Mouse (Mus musculus) kidney, adult 2 months (tissue): ENCODE measurements around the gene Tcea2. TPM values are rescaled to one million over a fixed set of nuclear protein-coding genes. Genes with fewer than 3 reads are reported as not detected.

ENCODE experiments used
- DNase-seq: peaks from one replicate; pipeline ENCODE4 v3.0.0; 2021
- H3K27ac ChIP-seq: fragments of 200-500 bp; 2 replicates; pipeline ENCODE4 v1.5.1; 2012; ENCODE audit warnings: low read depth, low read length, control low read depth, inconsistent platforms; ENCODE audit not compliant: insufficient read depth
- H3K27me3 ChIP-seq: fragments of 200-500 bp; replicated peaks from 2 replicates; pipeline ENCODE4 v1.6.1; 2012; ENCODE audit warnings: mild to moderate bottlenecking, moderate library complexity, low read length, inconsistent platforms; ENCODE audit not compliant: control insufficient read depth, insufficient read depth
- H3K36me3 ChIP-seq: fragments of 200-500 bp; 2 replicates; pipeline ENCODE4 v1.6.1; 2012; ENCODE audit warnings: mild to moderate bottlenecking, moderate library complexity, low read length, inconsistent platforms; ENCODE audit not compliant: control insufficient read depth, insufficient read depth
- H3K4me1 ChIP-seq: fragments of 200-500 bp; 2 replicates; pipeline ENCODE4 v1.6.1; 2011; ENCODE audit warnings: low read length; ENCODE audit not compliant: control insufficient read depth, insufficient read depth
- H3K4me3 ChIP-seq: fragments of 200-500 bp; 2 replicates; pipeline ENCODE4 v1.5.1; 2011; ENCODE audit warnings: mild to moderate bottlenecking, low read depth, low read length, control low read depth; ENCODE audit not compliant: insufficient read depth
- CTCF ChIP-seq: fragments of 200-500 bp; conservative IDR thresholded peaks from 2 replicates; pipeline ENCODE4 v1.5.1; 2011; ENCODE audit warnings: low read depth, mild to moderate bottlenecking, control low read depth, low read length, moderate library complexity, mixed read lengths; ENCODE audit not compliant: insufficient read depth, insufficient read length
- POLR2A ChIP-seq: fragments of 200-500 bp; IDR thresholded peaks from one replicate; pipeline ENCODE4 v1.6.1; 2011; ENCODE audit warnings: low read depth, low read length, control low read depth
- WGBS: fragments of 180-500 bp; shearing (Covaris S2); methylation state at CpG from one replicate; pipeline ENCODE4 v1.1.7; 2018; 5-methylcytosine and 5-hydroxymethylcytosine counted together
- polyA plus RNA-seq: library from polyadenylated mRNA; depleted of rRNA; stranded (reverse); fragments of >200 nt; gene quantifications from 2 replicates; pipeline ENCODE4 v1.2.3, GENCODE M21; 2012

The Tcea2 gene
- polyA plus RNA-seq, 1 experiment = 19.2 TPM

- no peaks in the 10 kb centered on the region for H3K36me3 ChIP-seq
- no peak overlapping the region for H3K4me3 ChIP-seq
- no peaks in the 10 kb centered on the region for H3K27me3 ChIP-seq
- H3K27ac ChIP-seq = peak overlapping the region; percentile 84
- peak; percentile 79 for DNase-seq
- TF ChIP-seq CTCF (no peak), POLR2A (no peak)
- WGBS = 69% methylated on average over 3 of the region's 3 CpGs
- peaks cover 4% of the 10 kb centered on the region; the same call in 1 of the 2 replicates for H3K4me1 ChIP-seq
These were observed 17.4 kb upstream of the Tcea2 start for GRCm38 (mm10) chr2:181662620-181663297.

GRCm38 (mm10) chr2:181663298-181663630 lies 16.8 kb upstream of the Tcea2 start:
- Histone ChIP-seq H3K27ac (peak overlapping the region; percentile 84), H3K4me1 (peaks cover 4% of the 10 kb centered on the region; the same call in 1 of the 2 replicates), H3K27me3 (no peaks in the 10 kb centered on the region), H3K36me3 (no peaks in the 10 kb centered on the region), H3K4me3 (no peak overlapping the region)
- 36% methylated on average over 4 of the region's 4 CpGs for WGBS
- no peak for TF ChIP-seq CTCF
- no peak for TF ChIP-seq POLR2A
- peak; percentile 88 for DNase-seq

- H3K27ac ChIP-seq = peak overlapping the region; percentile 66; the same call in 1 of the 2 replicates
- peak; percentile 43 for DNase-seq
These were observed 9.7 kb upstream of the Tcea2 start for GRCm38 (mm10) chr2:181670285-181670912.

GRCm38 (mm10) chr2:181670913-181671311 lies 9.2 kb upstream of the Tcea2 start:
- H3K27ac ChIP-seq = peak overlapping the region; percentile 66
- TF ChIP-seq POLR2A (no peak), CTCF (no peak)
- no peaks in the 10 kb centered on the region for H3K4me1 ChIP-seq
- H3K4me3 ChIP-seq = peak overlapping the region; percentile 30
- no peaks in the 10 kb centered on the region; the same call in 1 of the 2 replicates for H3K27me3 ChIP-seq
- DNase-seq = no peak
- H3K36me3 ChIP-seq = no peaks in the 10 kb centered on the region
- under 1% methylated on average over 41 of the region's 41 CpGs for WGBS

More at GRCm38 (mm10) chr2:181670285-181670912, 9.7 kb upstream of the Tcea2 start:
- no peaks in the 10 kb centered on the region for H3K36me3 ChIP-seq
- no peaks in the 10 kb centered on the region; the same call in 1 of the 2 replicates for H3K27me3 ChIP-seq
- WGBS = 5% methylated on average over 56 of the region's 56 CpGs
- H3K4me3 ChIP-seq = peak overlapping the region; percentile 30
- no peaks in the 10 kb centered on the region for H3K4me1 ChIP-seq
- TF ChIP-seq CTCF = 0 out of 2 replicates have a peak, but pooled peaks have one; percentile 1
- TF ChIP-seq POLR2A = no peak

GRCm38 (mm10) chr2:181671326-181671725 lies 8.8 kb upstream of the Tcea2 start, which contains the start of gene Sox18:
Sox18 (minus strand) TSS chr2:181671640.
- DNase-seq = peak; percentile 85
- Histone ChIP-seq H3K4me1 (no peaks in the 10 kb centered on the region), H3K4me3 (peak within 1 kb of the TSS; percentile 34), H3K27me3 (no peaks in the 10 kb centered on the region; the same call in 1 of the 2 replicates), H3K36me3 (no peaks in the 10 kb centered on the region), H3K27ac (peak within 1 kb of the TSS; percentile 66)
- WGBS = 1% methylated on average over 43 of the region's 43 CpGs
- peak; percentile 96 for TF ChIP-seq POLR2A
- TF ChIP-seq CTCF = no peak

GRCm38 (mm10) chr2:181671984-181672383 lies 8.1 kb upstream of the Tcea2 start:
- H3K27ac ChIP-seq = peak overlapping the region; percentile 59; the same call in 1 of the 2 replicates
- no peaks in the 10 kb centered on the region; the same call in 1 of the 2 replicates for H3K27me3 ChIP-seq
- no peaks in the 10 kb centered on the region for H3K4me1 ChIP-seq
- no peaks in the 10 kb centered on the region for H3K36me3 ChIP-seq
- TF ChIP-seq CTCF (no peak), POLR2A (no peak)
- no peak for DNase-seq
- H3K4me3 ChIP-seq = peak overlapping the region; percentile 34; the same call in 1 of the 2 replicates
- 34% methylated on average over 7 of the region's 7 CpGs for WGBS

GRCm38 (mm10) chr2:181673501-181673900 lies 6.6 kb upstream of the Tcea2 start:
- 52% methylated on average over 1 of the region's 1 CpGs for WGBS
- Histone ChIP-seq H3K4me3 (no peak overlapping the region), H3K27ac (peak overlapping the region; percentile 35), H3K27me3 (no peaks in the 10 kb centered on the region; the same call in 1 of the 2 replicates), H3K36me3 (no peaks in the 10 kb centered on the region), H3K4me1 (no peaks in the 10 kb centered on the region)
- no peak for TF ChIP-seq CTCF
- no peak for TF ChIP-seq POLR2A
- peak; percentile 32 for DNase-seq
